Mouse (Mus musculus): Measurements from ENCODE around the gene Abcc12. TPM values are rescaled to one million over a fixed set of nuclear protein-coding genes. Genes with fewer than 3 reads are reported as not detected.

Gene Abcc12
- total and polyA plus RNA-seq, 2 experiments from 2014 or later: 0.57 to 0.62 TPM

DNA sequence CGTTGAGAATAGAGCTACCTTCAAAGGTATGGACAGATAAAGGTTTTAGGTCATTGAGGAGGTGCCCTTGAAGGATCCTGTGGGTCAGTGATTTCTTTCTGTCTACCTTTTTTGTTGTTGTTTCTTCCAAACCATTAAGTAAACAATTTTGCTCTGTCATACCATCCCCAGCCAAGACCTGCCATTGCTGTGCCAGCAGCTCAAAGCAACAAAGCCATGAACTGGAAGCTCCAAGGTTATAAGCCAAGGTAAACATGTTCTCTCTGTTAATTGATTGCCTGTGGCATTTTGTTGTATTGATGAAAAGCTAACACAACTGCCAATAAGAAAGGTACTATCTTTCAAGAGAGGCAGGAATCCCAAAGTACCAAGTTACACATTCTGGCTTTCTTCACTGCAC lies 86.6 kb downstream of the Abcc12 start:
- no peaks in the 10 kb centered on the region for H3K36me3 ChIP-seq (ENCODE audit: insufficient read depth)
- H3K4me1 ChIP-seq (ENCODE audit: insufficient read depth): no peaks in the 10 kb centered on the region
- H3K27me3 ChIP-seq (ENCODE audit: insufficient read depth, low read length): no peaks in the 10 kb centered on the region
- no peak overlapping the region for H3K4me2 ChIP-seq (ENCODE audit: low read depth)
- ATAC-seq: no peak
- H3K27ac ChIP-seq (ENCODE audit: low read depth, low read length): no peak overlapping the region
- no peak for DNase-seq
- no peak overlapping the region for H3K9ac ChIP-seq
- H3K4me3 ChIP-seq (ENCODE audit: low read depth, low read length): no peak overlapping the region
- no peak for TF ChIP-seq CTCF (IDR thresholded peaks at IDR 0.05; ENCODE audit: low read depth)
- H3K9me3 ChIP-seq (ENCODE audit: low read length): no peaks in the 10 kb centered on the region
- WGBS: 62% methylated on average over 1 of the region's 1 CpGs

DNA sequence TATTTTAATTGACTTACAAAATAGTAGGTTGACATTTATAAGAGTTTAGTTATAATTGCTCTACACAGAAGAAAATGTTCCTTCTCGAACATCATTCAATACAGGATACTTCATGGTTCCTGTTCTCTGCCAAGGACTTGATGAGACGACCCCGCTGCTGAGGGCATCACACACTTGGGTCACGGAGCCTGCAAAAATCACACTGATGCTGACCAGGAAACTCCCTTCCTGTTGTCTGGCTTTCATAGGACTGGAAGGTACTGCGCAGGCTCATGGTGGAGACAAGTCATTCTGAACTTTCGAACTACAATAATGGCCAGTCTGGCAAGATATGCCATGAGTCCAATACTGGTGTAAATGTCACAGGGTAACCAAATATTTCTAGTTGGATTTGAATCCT lies 95.1 kb downstream of the Abcc12 start:
- no peak for TF ChIP-seq CTCF (IDR thresholded peaks at IDR 0.05; ENCODE audit: low read depth)
- no peaks in the 10 kb centered on the region for H3K27me3 ChIP-seq (ENCODE audit: insufficient read depth, low read length)

DNA sequence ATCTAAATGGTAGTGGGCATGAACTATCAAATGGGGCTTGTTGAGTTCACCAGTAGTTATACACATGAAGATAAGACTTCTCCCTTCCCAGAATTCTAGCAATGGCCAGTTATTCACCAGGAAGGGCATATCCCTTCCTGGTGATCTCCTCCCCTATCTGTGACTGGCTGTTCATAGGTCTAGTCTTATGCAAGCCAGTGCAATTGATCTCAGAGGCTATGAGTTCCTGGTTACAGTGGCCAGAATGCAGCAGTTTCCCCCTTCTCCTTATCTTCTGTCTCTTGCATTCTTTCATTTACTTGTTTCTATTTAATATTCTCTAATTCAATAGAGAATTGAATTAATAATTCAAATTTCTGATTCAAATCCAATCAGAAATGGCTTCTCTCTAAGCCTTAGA lies 96.2 kb downstream of the Abcc12 start:
- H3K4me1 ChIP-seq (ENCODE audit: insufficient read depth): no peaks in the 10 kb centered on the region
- H3K9ac ChIP-seq: no peak overlapping the region
- H3K27ac ChIP-seq (ENCODE audit: low read depth, low read length): no peak overlapping the region
- DNase-seq (no peak), ATAC-seq (no peak)
- H3K9me3 ChIP-seq (ENCODE audit: low read length): no peaks in the 10 kb centered on the region
- no peak overlapping the region for H3K4me2 ChIP-seq (ENCODE audit: low read depth)
- no peak overlapping the region for H3K4me3 ChIP-seq (ENCODE audit: low read depth, low read length)
- no peak for TF ChIP-seq CTCF (IDR thresholded peaks at IDR 0.05; ENCODE audit: low read depth)
- H3K27me3 ChIP-seq (ENCODE audit: insufficient read depth, low read length): no peaks in the 10 kb centered on the region
- H3K36me3 ChIP-seq (ENCODE audit: insufficient read depth): no peaks in the 10 kb centered on the region

More for the DNA sequence above, 95.1 kb downstream of the Abcc12 start:
- ATAC-seq (no peak), DNase-seq (no peak)
- H3K9ac ChIP-seq: no peak overlapping the region
- no peaks in the 10 kb centered on the region for H3K4me1 ChIP-seq (ENCODE audit: insufficient read depth)
- no peaks in the 10 kb centered on the region for H3K36me3 ChIP-seq (ENCODE audit: insufficient read depth)
- H3K27ac ChIP-seq (ENCODE audit: low read depth, low read length): no peak overlapping the region
- H3K9me3 ChIP-seq (ENCODE audit: low read length): no peaks in the 10 kb centered on the region
- 96% methylated on average over 6 of the region's 6 CpGs for WGBS
- no peak overlapping the region for H3K4me3 ChIP-seq (ENCODE audit: low read depth, low read length)
- H3K4me2 ChIP-seq (ENCODE audit: low read depth): no peak overlapping the region

DNA sequence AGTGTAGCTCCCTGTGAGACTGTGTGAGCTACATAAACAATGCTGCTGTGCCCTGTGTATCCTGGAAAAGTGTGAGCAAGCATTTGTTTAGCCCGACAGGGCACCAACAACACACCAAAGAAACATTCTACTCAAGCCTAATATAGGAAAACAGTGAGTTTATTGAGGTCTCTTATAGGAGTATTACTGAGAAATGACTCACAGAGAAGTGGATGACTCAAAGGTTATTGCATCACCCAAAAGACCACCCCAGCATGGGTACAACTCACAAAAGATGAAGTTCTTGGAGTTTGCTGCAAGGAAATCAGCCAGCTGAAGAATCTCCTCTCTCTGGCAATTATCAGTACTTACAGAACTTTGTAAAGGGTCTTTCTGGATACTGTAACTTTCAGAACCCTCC lies 98.4 kb downstream of the Abcc12 start:
- H3K4me3 ChIP-seq (ENCODE audit: low read depth, low read length): no peak overlapping the region
- no peak for ATAC-seq
- no peak overlapping the region for H3K27ac ChIP-seq (ENCODE audit: low read depth, low read length)
- 81% methylated on average over 1 of the region's 1 CpGs for WGBS
- no peak overlapping the region for H3K4me2 ChIP-seq (ENCODE audit: low read depth)
- H3K36me3 ChIP-seq (ENCODE audit: insufficient read depth): no peaks in the 10 kb centered on the region
- H3K9me3 ChIP-seq (ENCODE audit: low read length): no peaks in the 10 kb centered on the region
- no peak overlapping the region for H3K9ac ChIP-seq
- TF ChIP-seq CTCF (IDR thresholded peaks at IDR 0.05; ENCODE audit: low read depth): no peak
- no peaks in the 10 kb centered on the region for H3K27me3 ChIP-seq (ENCODE audit: insufficient read depth, low read length)
- no peaks in the 10 kb centered on the region for H3K4me1 ChIP-seq (ENCODE audit: insufficient read depth)
- no peak for DNase-seq

DNA sequence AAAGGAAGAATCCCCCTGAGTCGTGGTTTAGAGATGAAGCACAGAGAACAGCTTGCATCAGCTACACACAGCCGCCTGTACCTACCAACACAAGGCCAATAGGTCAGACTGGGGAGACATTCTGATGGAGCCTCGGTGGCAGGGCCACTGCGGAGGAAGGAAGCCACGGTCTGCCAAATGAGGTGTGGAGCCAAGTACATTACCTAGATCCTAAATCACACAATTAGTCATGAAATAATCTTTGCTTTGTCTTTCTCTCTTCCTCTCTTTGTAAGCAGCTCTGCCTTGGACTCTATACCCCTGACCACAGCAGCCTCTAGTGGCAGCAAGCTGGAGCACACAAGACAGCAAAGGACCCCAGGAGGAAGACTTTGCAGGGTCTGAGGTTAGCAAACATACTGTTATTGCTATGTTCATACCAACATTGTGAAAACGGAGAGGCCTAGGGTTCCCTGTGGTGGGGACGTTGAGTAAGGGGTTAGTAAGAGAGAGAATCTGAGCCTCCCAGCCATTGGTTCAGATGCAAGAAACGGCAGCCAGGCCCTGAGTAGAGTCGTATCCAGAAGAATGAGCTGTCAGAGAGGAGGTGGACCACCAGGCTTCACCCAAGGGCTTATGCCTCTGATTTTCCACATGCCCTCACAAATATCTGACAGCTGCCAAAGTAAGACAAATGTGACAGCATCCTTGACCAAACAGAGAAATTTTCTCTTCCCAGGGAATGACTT lies 104.6 kb downstream of the Abcc12 start:
- no peaks in the 10 kb centered on the region for H3K27me3 ChIP-seq (ENCODE audit: insufficient read depth, low read length)
- ATAC-seq: peak; percentile 91
- no peaks in the 10 kb centered on the region for H3K36me3 ChIP-seq (ENCODE audit: insufficient read depth)
- peak; percentile 92 for TF ChIP-seq CTCF (IDR thresholded peaks at IDR 0.05; ENCODE audit: low read depth)
- H3K4me2 ChIP-seq (ENCODE audit: low read depth): no peak overlapping the region
- WGBS: 51% methylated on average over 9 of the region's 9 CpGs
- H3K27ac ChIP-seq (ENCODE audit: low read depth, low read length): no peak overlapping the region
- H3K4me3 ChIP-seq (ENCODE audit: low read depth, low read length): no peak overlapping the region
- peak; percentile 81 for DNase-seq
- no peak overlapping the region for H3K9ac ChIP-seq
- H3K4me1 ChIP-seq (ENCODE audit: insufficient read depth): 0 out of 2 replicates have a peak, but pooled peaks cover 5% of the 10 kb centered on the region
- H3K9me3 ChIP-seq (ENCODE audit: low read length): no peaks in the 10 kb centered on the region

DNA sequence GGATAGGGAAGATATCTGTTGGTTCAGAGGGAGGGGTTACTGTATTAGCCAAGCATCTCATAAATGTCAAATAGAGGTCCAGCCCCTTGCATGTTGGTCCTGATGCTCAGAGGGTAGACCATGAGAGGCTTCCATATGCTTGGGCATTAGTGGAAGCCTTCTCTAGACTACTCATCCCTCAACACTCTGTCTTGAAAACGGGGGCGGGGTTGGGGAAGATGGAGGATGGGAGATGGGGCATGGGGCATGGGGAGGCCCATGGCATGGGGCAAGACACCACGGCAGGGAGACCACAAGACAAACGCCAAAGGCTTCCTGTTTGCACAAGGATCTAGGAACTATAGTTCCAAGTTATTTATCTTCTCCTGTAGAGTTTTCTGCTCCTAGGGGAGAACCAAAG lies 106.0 kb downstream of the Abcc12 start:
- 94% methylated on average over 4 of the region's 4 CpGs for WGBS
- H3K9me3 ChIP-seq (ENCODE audit: low read length): no peaks in the 10 kb centered on the region
- H3K4me1 ChIP-seq (ENCODE audit: insufficient read depth): 0 out of 2 replicates have a peak, but pooled peaks cover 5% of the 10 kb centered on the region
- H3K36me3 ChIP-seq (ENCODE audit: insufficient read depth): no peaks in the 10 kb centered on the region
- no peak for DNase-seq
- no peak for ATAC-seq
- no peak overlapping the region for H3K27ac ChIP-seq (ENCODE audit: low read depth, low read length)
- no peak for TF ChIP-seq CTCF (IDR thresholded peaks at IDR 0.05; ENCODE audit: low read depth)
- no peaks in the 10 kb centered on the region for H3K27me3 ChIP-seq (ENCODE audit: insufficient read depth, low read length)
- H3K4me3 ChIP-seq (ENCODE audit: low read depth, low read length): no peak overlapping the region
- no peak overlapping the region for H3K9ac ChIP-seq
- no peak overlapping the region for H3K4me2 ChIP-seq (ENCODE audit: low read depth)

DNA sequence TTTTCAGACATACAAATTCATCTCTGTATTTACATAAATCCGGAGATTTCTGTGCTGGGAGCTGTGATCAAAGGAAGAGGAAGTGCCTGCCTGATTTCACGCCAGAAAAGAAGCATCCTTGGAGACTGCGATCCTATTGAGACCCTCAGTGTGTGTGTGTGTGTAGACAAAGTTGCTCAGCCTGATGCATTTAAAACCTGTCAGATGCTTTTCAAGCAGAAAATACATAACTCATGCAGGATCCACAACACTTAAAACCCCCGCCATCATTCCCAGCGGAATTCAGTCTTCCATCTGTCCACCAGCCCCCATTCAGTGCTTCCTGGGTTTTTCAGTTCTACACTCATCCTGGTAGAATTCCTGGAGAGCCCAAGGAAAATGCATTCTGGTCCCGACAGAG lies 107.4 kb downstream of the Abcc12 start:
- WGBS: 46% methylated on average over 6 of the region's 6 CpGs
- peak overlapping the region; percentile 6; the same call in 1 of the 2 replicates for H3K27ac ChIP-seq (ENCODE audit: low read depth, low read length)
- no peak overlapping the region for H3K9ac ChIP-seq

More for the DNA sequence above, 107.4 kb downstream of the Abcc12 start:
- ATAC-seq (peak; percentile 32; the same call in 1 of the 2 replicates), DNase-seq (peak; percentile 59)
- no peak for TF ChIP-seq CTCF (IDR thresholded peaks at IDR 0.05; ENCODE audit: low read depth)
- H3K36me3 ChIP-seq (ENCODE audit: insufficient read depth): no peaks in the 10 kb centered on the region
- H3K9me3 ChIP-seq (ENCODE audit: low read length): no peaks in the 10 kb centered on the region
- 0 out of 2 replicates have a peak, but pooled peaks cover 5% of the 10 kb centered on the region for H3K4me1 ChIP-seq (ENCODE audit: insufficient read depth)
- H3K4me3 ChIP-seq (ENCODE audit: low read depth, low read length): no peak overlapping the region
- H3K4me2 ChIP-seq (ENCODE audit: low read depth): no peak overlapping the region
- no peaks in the 10 kb centered on the region for H3K27me3 ChIP-seq (ENCODE audit: insufficient read depth, low read length)
